Mouse (Mus musculus) lung, embryonic 16.5 days (tissue): Measurements from ENCODE around the gene Cand1. TPM values are rescaled to one million over a fixed set of nuclear protein-coding genes. Genes with fewer than 3 reads are reported as not detected.

Source experiments
- ATAC-seq: fragments of 200-750 bp; cut with Nextera tagmentation; 2 replicates; pipeline ENCODE4 v1.8.0; 2017; ENCODE audit warnings: low read depth, mild to moderate bottlenecking, moderate library complexity
- H3K27ac ChIP-seq: fragments of 300-500 bp; sonication (generic); 2 replicates; pipeline ENCODE4 v1.5.1; 2014; ENCODE audit warnings: mild to moderate bottlenecking, control low read depth, low read length
- H3K27me3 ChIP-seq: fragments of 300-500 bp; sonication (generic); 2 replicates; pipeline ENCODE4 v1.6.1; 2014; ENCODE audit warnings: low read depth, low read length, mixed read lengths; ENCODE audit not compliant: control insufficient read depth, insufficient read depth
- H3K36me3 ChIP-seq: fragments of 300-500 bp; sonication (generic); 2 replicates; pipeline ENCODE4 v1.6.1; 2014; ENCODE audit warnings: low read length; ENCODE audit not compliant: control insufficient read depth, insufficient read depth
- H3K4me1 ChIP-seq: fragments of 300-500 bp; sonication (generic); replicated peaks from 2 replicates; pipeline ENCODE4 v1.6.1; 2014; ENCODE audit warnings: low read length, mixed read lengths; ENCODE audit not compliant: control insufficient read depth, insufficient read depth
- H3K4me2 ChIP-seq: fragments of 300-500 bp; sonication (generic); 2 replicates; pipeline ENCODE4 v1.6.1; 2014; ENCODE audit warnings: low read depth, low read length, control low read depth
- H3K4me3 ChIP-seq: fragments of 300-500 bp; sonication (generic); 2 replicates; pipeline ENCODE4 v1.5.1; 2014; ENCODE audit warnings: mild to moderate bottlenecking, low read length, control low read depth
- H3K9ac ChIP-seq: fragments of 300-500 bp; sonication (generic); 2 replicates; pipeline ENCODE4 v1.6.1; 2014; ENCODE audit warnings: low read length, control low read depth
- H3K9me3 ChIP-seq: fragments of 300-500 bp; sonication (generic); 2 replicates; pipeline ENCODE4 v1.6.1; 2016; ENCODE audit warnings: low read length; ENCODE audit not compliant: control insufficient read depth
- WGBS: fragments of 180-500 bp; shearing (Covaris S2); extraction: QIAGEN DNeasy Blood & Tissue Kit; methylation state at CpG from one replicate; pipeline ENCODE4 v1.1.7; 2014; 5-methylcytosine and 5-hydroxymethylcytosine counted together
- polyA plus RNA-seq: library from polyadenylated mRNA; unstranded; fragments of >200 nt; fragmentation: Nextera tagmentation; extraction: Ambion mirVana; gene quantifications from 2 replicates; pipeline ENCODE4 v1.2.1, GENCODE M21; 2015

Gene Cand1
- polyA plus RNA-seq, 1 experiment from 2014 or later = 47.6 TPM

DNA sequence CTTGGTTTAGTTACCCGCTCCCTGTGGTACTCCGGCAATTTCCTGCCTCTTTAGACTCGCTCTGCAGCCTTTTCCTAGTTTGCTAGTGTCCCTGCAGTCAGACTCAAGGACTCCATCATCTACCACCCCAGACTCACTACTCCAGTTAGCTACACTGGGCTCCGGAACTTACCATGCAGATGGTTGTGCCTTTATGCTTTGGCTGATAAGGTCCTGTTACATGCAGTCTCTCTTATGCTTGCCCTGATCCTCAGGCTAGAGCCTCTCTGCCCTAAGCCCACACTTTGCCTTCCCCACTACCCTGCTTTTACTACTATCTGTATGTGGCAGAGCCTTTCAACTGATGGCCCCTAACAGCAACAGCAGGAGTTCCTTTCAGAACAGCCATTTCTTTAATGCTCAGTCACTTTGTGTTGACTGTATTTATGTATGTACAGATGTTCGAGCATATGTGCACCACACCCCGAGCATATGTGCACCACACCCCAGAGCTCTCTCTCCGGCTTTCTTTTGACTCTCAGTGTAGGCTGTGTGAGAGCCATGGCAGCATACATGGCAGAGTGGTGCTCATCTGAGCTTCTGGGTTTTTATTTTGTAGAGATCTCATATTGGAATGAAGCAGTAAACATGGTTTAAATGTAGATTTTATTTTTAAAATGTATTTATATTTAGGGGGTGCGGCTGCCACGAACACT, 41.5 kb downstream of the Cand1 start:
- Histone ChIP-seq H3K36me3 (peaks cover 22% of the 10 kb centered on the region), H3K9me3 (no peaks in the 10 kb centered on the region), H3K4me2 (no peak overlapping the region), H3K27me3 (no peaks in the 10 kb centered on the region), H3K4me3 (no peak overlapping the region), H3K4me1 (no peaks in the 10 kb centered on the region), H3K9ac (no peak overlapping the region), H3K27ac (no peak overlapping the region)
- no peak for ATAC-seq
- WGBS = 95% methylated on average over 9 of the region's 9 CpGs

GRCm38 (mm10) chr10:119197621-119198150, 42.2 kb downstream of the Cand1 start:
- Histone ChIP-seq H3K4me1 (no peaks in the 10 kb centered on the region), H3K27me3 (no peaks in the 10 kb centered on the region), H3K9ac (no peak overlapping the region), H3K4me2 (no peak overlapping the region), H3K4me3 (no peak overlapping the region), H3K27ac (no peak overlapping the region), H3K36me3 (peaks cover 17% of the 10 kb centered on the region), H3K9me3 (no peaks in the 10 kb centered on the region)
- no peak for ATAC-seq
- 91% methylated on average over 13 of the region's 13 CpGs for WGBS

DNA sequence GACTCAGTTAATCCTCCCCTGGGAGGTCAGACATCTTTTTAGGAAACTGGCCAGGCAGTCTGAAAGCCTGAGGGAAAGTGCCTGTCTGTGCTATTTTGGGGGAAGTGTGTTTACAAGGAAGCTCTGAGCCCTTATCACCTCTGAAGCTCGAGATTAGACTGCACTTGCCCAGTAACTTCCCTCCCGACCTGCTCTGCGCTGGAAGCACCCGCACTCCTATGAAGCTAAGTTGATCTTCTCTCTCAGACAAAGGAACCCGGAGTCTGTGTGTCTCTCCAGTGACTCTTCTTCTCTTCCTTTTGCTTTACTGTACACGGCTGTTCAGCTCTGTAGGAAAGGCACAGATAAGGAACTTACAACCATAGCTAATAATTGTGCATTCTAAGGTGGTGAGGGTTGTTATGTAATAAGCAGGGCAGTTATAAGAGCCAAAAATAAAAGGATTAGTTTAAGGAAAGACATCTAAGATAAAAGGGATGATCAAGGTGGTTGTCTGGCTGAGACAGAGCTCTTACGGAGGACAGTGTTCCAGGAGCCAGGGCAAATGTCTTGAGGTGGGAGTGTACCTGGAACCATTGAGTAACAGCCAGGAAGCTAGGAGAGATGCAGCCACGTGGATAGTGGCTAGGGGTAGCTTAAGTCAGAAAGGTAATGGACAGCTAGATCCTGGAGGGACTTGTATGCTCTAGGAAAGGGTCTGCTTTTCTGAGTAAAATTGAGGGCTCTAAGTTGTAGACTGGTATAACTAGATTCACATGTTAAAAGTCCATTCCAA, 47.1 kb downstream of the Cand1 start:
- Histone ChIP-seq H3K27ac (no peak overlapping the region), H3K9ac (no peak overlapping the region), H3K36me3 (no peaks in the 10 kb centered on the region; the same call in 1 of the 2 replicates), H3K9me3 (no peaks in the 10 kb centered on the region), H3K4me3 (no peak overlapping the region), H3K4me2 (no peak overlapping the region), H3K27me3 (no peaks in the 10 kb centered on the region), H3K4me1 (no peaks in the 10 kb centered on the region)
- WGBS = 36% methylated on average over 8 of the region's 8 CpGs
- no peak for ATAC-seq

- Histone ChIP-seq H3K4me2 (no peak overlapping the region), H3K9ac (no peak overlapping the region), H3K27ac (no peak overlapping the region), H3K4me1 (no peaks in the 10 kb centered on the region), H3K9me3 (no peaks in the 10 kb centered on the region), H3K4me3 (no peak overlapping the region), H3K36me3 (no peaks in the 10 kb centered on the region), H3K27me3 (no peaks in the 10 kb centered on the region)
- WGBS = 63% methylated on average over 4 of the region's 4 CpGs
- ATAC-seq = no peak
Measured at GRCm38 (mm10) chr10:119187720-119188119, 52.1 kb downstream of the Cand1 start.

DNA sequence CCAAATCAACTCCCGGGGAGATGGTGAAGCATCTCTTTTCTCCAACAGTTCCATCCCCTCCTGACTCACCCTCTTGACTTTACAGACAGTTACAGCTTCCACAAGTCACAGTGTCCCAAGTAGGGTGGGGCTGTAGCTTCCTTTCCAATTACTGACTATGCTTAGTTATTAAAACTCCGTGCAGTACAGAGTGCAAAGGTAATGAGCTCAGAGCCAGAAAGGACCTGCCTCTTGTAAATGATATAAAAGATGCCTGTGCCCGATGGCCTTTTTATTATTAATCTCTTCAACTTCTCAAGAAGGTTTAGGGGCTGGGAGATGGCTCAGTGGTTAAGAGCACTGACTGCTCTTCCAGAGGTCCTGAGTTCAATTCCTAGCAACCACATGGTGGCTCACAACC, 70.2 kb downstream of the Cand1 start:
- Histone ChIP-seq H3K9me3 (no peaks in the 10 kb centered on the region), H3K4me3 (no peak overlapping the region), H3K36me3 (no peaks in the 10 kb centered on the region), H3K27me3 (no peaks in the 10 kb centered on the region), H3K4me1 (no peaks in the 10 kb centered on the region), H3K27ac (no peak overlapping the region), H3K9ac (no peak overlapping the region), H3K4me2 (no peak overlapping the region)
- no peak for ATAC-seq
- WGBS = 89% methylated on average over 3 of the region's 3 CpGs

DNA sequence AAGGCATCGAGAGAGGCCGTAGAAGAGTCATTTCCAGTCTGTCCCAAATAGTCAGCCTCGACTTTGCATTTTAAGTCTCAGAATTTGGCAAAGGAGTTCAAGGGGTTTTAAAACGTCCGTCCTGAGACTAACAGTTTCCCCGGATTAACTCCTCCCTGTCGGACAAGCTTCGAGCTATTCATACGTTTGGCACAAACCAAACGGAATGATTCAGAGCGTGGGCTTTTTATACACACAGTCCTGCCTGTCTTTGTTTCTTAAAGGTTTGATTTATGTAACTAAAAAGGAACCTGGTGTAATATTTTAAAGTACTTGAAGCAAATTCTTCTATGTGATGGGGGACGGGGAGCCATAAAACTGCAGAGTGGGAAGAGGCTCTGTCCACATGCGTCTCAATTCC, 70.6 kb downstream of the Cand1 start:
- H3K4me3 ChIP-seq = no peak overlapping the region
- no peaks in the 10 kb centered on the region for H3K27me3 ChIP-seq
- H3K36me3 ChIP-seq = no peaks in the 10 kb centered on the region
- no peaks in the 10 kb centered on the region for H3K9me3 ChIP-seq
- H3K4me1 ChIP-seq = no peaks in the 10 kb centered on the region
- no peak for ATAC-seq
- H3K4me2 ChIP-seq = no peak overlapping the region
- WGBS = 71% methylated on average over 13 of the region's 13 CpGs
- H3K27ac ChIP-seq = no peak overlapping the region
- no peak overlapping the region for H3K9ac ChIP-seq

- ATAC-seq = no peak
Measured at GRCm38 (mm10) chr10:119168791-119169190, 71.1 kb downstream of the Cand1 start.

DNA sequence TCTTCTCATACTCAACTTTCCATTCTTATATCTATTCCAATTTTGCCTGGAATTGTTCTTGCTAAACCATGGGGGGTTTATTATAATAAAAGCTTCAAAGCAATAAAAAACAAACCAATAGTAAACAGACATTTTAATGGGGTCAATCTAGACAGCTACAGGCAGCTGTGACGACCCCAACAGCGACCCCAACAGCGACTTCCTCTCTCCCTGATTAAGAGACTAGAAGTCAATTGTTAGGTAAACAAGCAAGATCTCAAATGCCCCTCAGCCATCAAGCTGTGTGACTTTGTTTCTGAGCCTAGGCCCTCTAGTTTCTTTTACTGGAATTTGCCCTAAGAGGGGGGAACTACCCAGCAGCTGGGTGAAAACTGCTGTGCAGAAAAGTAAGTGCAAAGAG, 72.0 kb downstream of the Cand1 start:
- Histone ChIP-seq H3K27ac (no peak overlapping the region), H3K4me2 (no peak overlapping the region), H3K9ac (no peak overlapping the region), H3K27me3 (no peaks in the 10 kb centered on the region), H3K4me3 (no peak overlapping the region), H3K36me3 (no peaks in the 10 kb centered on the region), H3K4me1 (no peaks in the 10 kb centered on the region), H3K9me3 (no peaks in the 10 kb centered on the region)
- no peak for ATAC-seq
- 14% methylated on average over 3 of the region's 3 CpGs for WGBS

More at GRCm38 (mm10) chr10:119168791-119169190, 71.1 kb downstream of the Cand1 start:
- no peak overlapping the region for H3K27ac ChIP-seq
- H3K36me3 ChIP-seq = no peaks in the 10 kb centered on the region
- no peak overlapping the region for H3K4me3 ChIP-seq
- H3K4me2 ChIP-seq = no peak overlapping the region
- no peaks in the 10 kb centered on the region for H3K9me3 ChIP-seq
- H3K9ac ChIP-seq = no peak overlapping the region
- 30% methylated on average over 14 of the region's 14 CpGs for WGBS
- no peaks in the 10 kb centered on the region for H3K4me1 ChIP-seq
- H3K27me3 ChIP-seq = no peaks in the 10 kb centered on the region

- H3K4me1 ChIP-seq = no peaks in the 10 kb centered on the region
- H3K27me3 ChIP-seq = no peaks in the 10 kb centered on the region
- H3K4me2 ChIP-seq = no peak overlapping the region
- no peak overlapping the region for H3K27ac ChIP-seq
- no peaks in the 10 kb centered on the region for H3K36me3 ChIP-seq
- 78% methylated on average over 10 of the region's 10 CpGs for WGBS
- ATAC-seq = no peak
- no peak overlapping the region for H3K9ac ChIP-seq
- no peak overlapping the region for H3K4me3 ChIP-seq
- no peaks in the 10 kb centered on the region for H3K9me3 ChIP-seq
Measured at GRCm38 (mm10) chr10:119165051-119165450, 74.8 kb downstream of the Cand1 start.
